Mouse (Mus musculus) embryonic facial prominence, embryonic 15.5 days (tissue): Measurements from ENCODE around the gene Pxdn. TPM values are rescaled to one million over a fixed set of nuclear protein-coding genes. Genes with fewer than 3 reads are reported as not detected.

Experiments used
- ATAC-seq: fragments of 200-750 bp; cut with Nextera tagmentation; 2 replicates; pipeline ENCODE4 v1.8.0; 2017; ENCODE audit warnings: low read depth, moderate TSS enrichment; ENCODE audit not compliant: insufficient number of reproducible peaks, low FRiP score, low TSS enrichment
- H3K27ac ChIP-seq: fragments of 300-500 bp; sonication (generic); replicated peaks from 2 replicates; pipeline ENCODE4 v1.5.1; 2015; ENCODE audit warnings: mild to moderate bottlenecking, inconsistent platforms
- H3K27me3 ChIP-seq: fragments of 300-500 bp; sonication (generic); 2 replicates; pipeline ENCODE4 v1.6.1; 2015; ENCODE audit warnings: inconsistent platforms
- H3K36me3 ChIP-seq: fragments of 300-500 bp; sonication (generic); 2 replicates; pipeline ENCODE4 v1.6.1; 2015; ENCODE audit warnings: mild to moderate bottlenecking, inconsistent platforms
- H3K4me1 ChIP-seq: fragments of 300-500 bp; sonication (generic); 2 replicates; pipeline ENCODE4 v1.6.1; 2015; ENCODE audit warnings: inconsistent platforms
- H3K4me2 ChIP-seq: fragments of 300-500 bp; sonication (generic); replicated peaks from 2 replicates; pipeline ENCODE4 v1.6.1; 2015; ENCODE audit warnings: mild to moderate bottlenecking, inconsistent platforms
- H3K4me3 ChIP-seq: fragments of 300-500 bp; sonication (generic); replicated peaks from 2 replicates; pipeline ENCODE4 v1.5.1; 2015; ENCODE audit warnings: mild to moderate bottlenecking, inconsistent platforms
- H3K9ac ChIP-seq: fragments of 300-500 bp; sonication (generic); 2 replicates; pipeline ENCODE4 v1.6.1; 2015; ENCODE audit warnings: inconsistent platforms
- H3K9me3 ChIP-seq: fragments of 300-500 bp; sonication (generic); replicated peaks from 2 replicates; pipeline ENCODE4 v1.6.1; 2016; ENCODE audit warnings: inconsistent platforms
- WGBS: fragments of 180-500 bp; shearing (Covaris S2); methylation state at CpG from one replicate; pipeline ENCODE4 v1.1.7; 2015; 5-methylcytosine and 5-hydroxymethylcytosine counted together
- polyA plus RNA-seq: library from polyadenylated mRNA; unstranded; fragments of >200 nt; fragmentation: Nextera tagmentation; extraction: Ambion mirVana; gene quantifications from 2 replicates; pipeline ENCODE4 v1.2.1, GENCODE M21; 2015

Gene Pxdn
- polyA plus RNA-seq, 1 experiment from 2014 or later = 90.6 TPM

- WGBS = 53% methylated on average over 2 of the region's 2 CpGs
These were observed 86.9 kb downstream of the Pxdn start for GRCm38 (mm10) chr12:30024264-30024825.

GRCm38 (mm10) chr12:30027721-30028340, 90.4 kb downstream of the Pxdn start:
- no peak for ATAC-seq
- WGBS = 34% methylated on average over 3 of the region's 3 CpGs
- Histone ChIP-seq H3K27ac (no peak overlapping the region), H3K4me3 (no peak overlapping the region), H3K4me2 (no peak overlapping the region), H3K36me3 (no peaks in the 10 kb centered on the region), H3K27me3 (no peaks in the 10 kb centered on the region), H3K4me1 (peaks cover 12% of the 10 kb centered on the region; the same call in 1 of the 2 replicates), H3K9me3 (no peaks in the 10 kb centered on the region), H3K9ac (no peak overlapping the region)

More at GRCm38 (mm10) chr12:30024264-30024825, 86.9 kb downstream of the Pxdn start:
- ATAC-seq = 0 out of 2 replicates have a peak, but pooled peaks have one; percentile 30
- Histone ChIP-seq H3K27me3 (no peaks in the 10 kb centered on the region), H3K36me3 (no peaks in the 10 kb centered on the region), H3K9me3 (no peaks in the 10 kb centered on the region), H3K9ac (no peak overlapping the region), H3K4me2 (no peak overlapping the region), H3K4me1 (peaks cover 12% of the 10 kb centered on the region; the same call in 1 of the 2 replicates), H3K27ac (peak overlapping the region; percentile 22; the same call in 1 of the 2 replicates), H3K4me3 (no peak overlapping the region)

DNA sequence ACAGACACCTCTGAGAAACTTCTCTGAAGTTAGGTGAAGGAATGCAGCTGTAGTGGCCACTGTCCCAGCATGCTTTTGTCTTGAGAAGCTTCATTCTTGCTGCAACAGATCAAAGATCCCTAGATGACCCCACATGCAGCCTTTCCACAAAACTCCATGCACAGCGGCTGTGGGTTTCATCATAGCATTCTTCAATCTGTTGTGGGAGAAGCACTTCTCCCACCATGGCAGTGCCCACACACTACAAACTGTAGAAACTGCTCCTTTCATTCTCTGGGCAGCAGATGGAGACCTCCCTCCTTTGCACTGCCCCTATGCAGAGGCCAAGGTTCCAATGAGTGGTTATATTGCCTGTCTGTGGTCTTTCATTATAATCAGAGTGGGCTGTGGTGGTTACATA, 91.7 kb downstream of the Pxdn start:
- Histone ChIP-seq H3K4me3 (no peak overlapping the region), H3K4me1 (peaks cover 12% of the 10 kb centered on the region; the same call in 1 of the 2 replicates), H3K27me3 (no peaks in the 10 kb centered on the region), H3K27ac (no peak overlapping the region), H3K4me2 (no peak overlapping the region), H3K36me3 (no peaks in the 10 kb centered on the region), H3K9ac (no peak overlapping the region), H3K9me3 (no peaks in the 10 kb centered on the region)
- ATAC-seq = no peak
- 72% methylated on average over 1 of the region's 1 CpGs for WGBS

DNA sequence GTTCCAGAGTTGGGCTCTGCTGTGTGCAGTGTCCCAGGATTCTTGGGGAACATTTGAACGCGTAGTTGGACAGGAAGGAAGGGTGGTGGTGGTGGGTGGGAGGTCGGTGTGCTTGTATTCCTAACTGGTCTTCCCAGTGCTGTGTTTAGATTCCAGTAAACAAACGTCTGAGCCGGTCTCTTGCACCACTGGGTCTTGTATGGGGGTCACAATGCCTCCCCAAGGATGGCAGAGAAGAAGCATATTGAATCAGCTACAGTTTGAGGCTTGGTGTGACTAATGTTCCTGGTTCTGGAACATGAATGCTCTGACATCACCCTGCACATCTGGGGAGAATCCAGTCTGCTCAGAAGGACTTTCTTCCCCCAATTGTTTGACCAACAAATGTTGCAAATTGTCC, 93.2 kb downstream of the Pxdn start:
- H3K27me3 ChIP-seq = no peaks in the 10 kb centered on the region
- peaks cover 7% of the 10 kb centered on the region; the same call in 1 of the 2 replicates for H3K4me1 ChIP-seq
- H3K27ac ChIP-seq = no peak overlapping the region
- no peaks in the 10 kb centered on the region for H3K9me3 ChIP-seq
- no peaks in the 10 kb centered on the region for H3K36me3 ChIP-seq
- no peak for ATAC-seq
- WGBS = 73% methylated on average over 5 of the region's 5 CpGs
- H3K9ac ChIP-seq = no peak overlapping the region
- no peak overlapping the region for H3K4me3 ChIP-seq
- no peak overlapping the region for H3K4me2 ChIP-seq

GRCm38 (mm10) chr12:30034681-30035080, 97.3 kb downstream of the Pxdn start:
- Histone ChIP-seq H3K4me1 (peaks cover 22% of the 10 kb centered on the region), H3K36me3 (no peaks in the 10 kb centered on the region), H3K27me3 (no peaks in the 10 kb centered on the region), H3K4me2 (no peak overlapping the region), H3K27ac (no peak overlapping the region), H3K9me3 (no peaks in the 10 kb centered on the region), H3K4me3 (no peak overlapping the region), H3K9ac (no peak overlapping the region)
- no peak for ATAC-seq
- WGBS = 70% methylated on average over 5 of the region's 5 CpGs

DNA sequence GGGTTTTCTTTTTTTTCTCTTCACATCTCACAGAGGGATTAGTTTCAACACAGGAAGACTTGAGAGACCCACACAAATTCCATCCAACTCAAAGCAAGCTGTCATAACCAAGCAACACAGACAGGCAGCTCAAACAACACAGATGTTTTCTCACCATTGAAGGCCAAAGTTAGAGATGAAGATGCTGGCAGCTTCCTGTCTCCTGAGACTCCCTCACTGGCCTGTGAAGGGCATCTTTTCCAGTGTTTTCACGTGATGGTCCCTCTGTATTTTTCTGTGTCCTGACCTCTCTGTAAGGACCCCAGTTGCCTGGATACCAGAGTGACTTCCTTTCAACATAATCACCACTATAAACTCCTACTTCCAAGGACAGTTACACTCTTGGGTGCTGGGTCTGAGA, 98.0 kb downstream of the Pxdn start:
- Histone ChIP-seq H3K4me2 (no peak overlapping the region), H3K27ac (no peak overlapping the region)
- WGBS = 41% methylated on average over 1 of the region's 1 CpGs

GRCm38 (mm10) chr12:30035841-30036568, 98.6 kb downstream of the Pxdn start:
- H3K9ac ChIP-seq = no peak overlapping the region
- H3K27ac ChIP-seq = no peak overlapping the region
- H3K4me2 ChIP-seq = no peak overlapping the region
- H3K4me1 ChIP-seq = peaks cover 22% of the 10 kb centered on the region
- H3K4me3 ChIP-seq = no peak overlapping the region
- no peaks in the 10 kb centered on the region for H3K9me3 ChIP-seq
- ATAC-seq = no peak
- no peaks in the 10 kb centered on the region for H3K36me3 ChIP-seq
- no peaks in the 10 kb centered on the region for H3K27me3 ChIP-seq

More for the DNA sequence above, 98.0 kb downstream of the Pxdn start:
- Histone ChIP-seq H3K4me1 (peaks cover 22% of the 10 kb centered on the region), H3K27me3 (no peaks in the 10 kb centered on the region), H3K4me3 (no peak overlapping the region), H3K36me3 (no peaks in the 10 kb centered on the region), H3K9me3 (no peaks in the 10 kb centered on the region), H3K9ac (no peak overlapping the region)
- ATAC-seq = no peak

GRCm38 (mm10) chr12:30036569-30037055, 99.2 kb downstream of the Pxdn start:
- H3K9me3 ChIP-seq = no peaks in the 10 kb centered on the region
- WGBS = 76% methylated on average over 4 of the region's 4 CpGs
- H3K27me3 ChIP-seq = no peaks in the 10 kb centered on the region
- H3K36me3 ChIP-seq = no peaks in the 10 kb centered on the region
- H3K9ac ChIP-seq = no peak overlapping the region
- peak; percentile 40; the same call in 1 of the 2 replicates for ATAC-seq
- no peak overlapping the region for H3K27ac ChIP-seq
- peaks cover 22% of the 10 kb centered on the region for H3K4me1 ChIP-seq
- H3K4me2 ChIP-seq = no peak overlapping the region
- H3K4me3 ChIP-seq = no peak overlapping the region

DNA sequence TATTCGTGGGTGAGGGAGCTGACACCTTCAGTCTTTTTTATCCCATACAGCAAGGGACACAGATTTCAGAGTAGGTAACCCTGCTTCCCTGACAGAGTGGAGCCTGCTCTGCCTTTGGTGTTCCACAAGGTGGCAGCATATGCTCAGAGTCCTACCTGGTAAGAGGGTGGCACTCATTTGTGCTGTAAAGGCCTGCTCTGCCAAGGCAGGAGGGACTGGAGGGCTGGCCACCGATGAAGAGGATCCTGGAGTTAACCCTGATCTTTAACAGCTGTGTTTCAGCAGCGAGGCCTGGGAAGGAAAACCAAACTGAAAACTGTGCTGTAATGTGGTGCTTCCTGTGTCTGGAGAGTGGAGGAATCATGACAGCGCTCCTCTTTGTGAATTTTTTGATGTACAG, 102.2 kb downstream of the Pxdn start:
- Histone ChIP-seq H3K27ac (no peak overlapping the region), H3K4me1 (peaks cover 22% of the 10 kb centered on the region), H3K4me2 (no peak overlapping the region), H3K27me3 (no peaks in the 10 kb centered on the region), H3K36me3 (no peaks in the 10 kb centered on the region), H3K9me3 (no peaks in the 10 kb centered on the region), H3K9ac (no peak overlapping the region), H3K4me3 (no peak overlapping the region)
- no peak for ATAC-seq
- WGBS = 35% methylated on average over 4 of the region's 4 CpGs

DNA sequence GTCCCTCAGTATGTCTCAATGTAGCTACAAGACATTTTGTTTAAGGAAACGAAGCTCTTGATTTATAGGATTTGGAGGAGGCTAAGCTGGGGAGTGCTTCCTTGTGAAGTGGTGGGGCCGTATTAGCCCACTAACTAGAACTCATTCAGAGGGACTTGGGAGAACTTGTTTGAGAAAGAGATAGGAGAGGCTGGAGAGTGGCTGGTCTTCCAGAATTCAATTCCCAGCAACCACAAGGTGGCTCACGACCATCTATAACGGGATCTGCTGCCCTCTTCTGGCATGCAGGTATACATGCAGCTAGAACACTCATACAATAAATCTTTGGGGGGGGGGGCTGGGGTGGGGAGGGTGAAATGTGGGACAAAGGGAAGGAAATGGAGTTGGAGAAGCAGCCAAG, 102.7 kb downstream of the Pxdn start:
- H3K36me3 ChIP-seq = no peaks in the 10 kb centered on the region
- 30% methylated on average over 4 of the region's 4 CpGs for WGBS
- H3K4me2 ChIP-seq = no peak overlapping the region
- no peak overlapping the region for H3K4me3 ChIP-seq
- H3K4me1 ChIP-seq = peaks cover 22% of the 10 kb centered on the region
- no peak for ATAC-seq
- no peaks in the 10 kb centered on the region for H3K27me3 ChIP-seq
- H3K27ac ChIP-seq = no peak overlapping the region
- H3K9ac ChIP-seq = no peak overlapping the region
- H3K9me3 ChIP-seq = no peaks in the 10 kb centered on the region

- Histone ChIP-seq H3K4me1 (no peaks in the 10 kb centered on the region), H3K9me3 (no peaks in the 10 kb centered on the region), H3K4me3 (no peak overlapping the region), H3K36me3 (no peaks in the 10 kb centered on the region), H3K9ac (no peak overlapping the region), H3K27ac (no peak overlapping the region), H3K4me2 (no peak overlapping the region), H3K27me3 (peaks cover 12% of the 10 kb centered on the region; the same call in 1 of the 2 replicates)
- WGBS = 79% methylated on average over 6 of the region's 6 CpGs
- no peak for ATAC-seq
These were observed 111.4 kb downstream of the Pxdn start for GRCm38 (mm10) chr12:30048848-30049247.
